Mouse (Mus musculus): ENCODE measurements around the gene Rsc1a1. TPM values are rescaled to one million over a fixed set of nuclear protein-coding genes. Genes with fewer than 3 reads are reported as not detected.

Rsc1a1 gene
- polyA plus RNA-seq, 1 experiment, result 5.9 TPM

DNA sequence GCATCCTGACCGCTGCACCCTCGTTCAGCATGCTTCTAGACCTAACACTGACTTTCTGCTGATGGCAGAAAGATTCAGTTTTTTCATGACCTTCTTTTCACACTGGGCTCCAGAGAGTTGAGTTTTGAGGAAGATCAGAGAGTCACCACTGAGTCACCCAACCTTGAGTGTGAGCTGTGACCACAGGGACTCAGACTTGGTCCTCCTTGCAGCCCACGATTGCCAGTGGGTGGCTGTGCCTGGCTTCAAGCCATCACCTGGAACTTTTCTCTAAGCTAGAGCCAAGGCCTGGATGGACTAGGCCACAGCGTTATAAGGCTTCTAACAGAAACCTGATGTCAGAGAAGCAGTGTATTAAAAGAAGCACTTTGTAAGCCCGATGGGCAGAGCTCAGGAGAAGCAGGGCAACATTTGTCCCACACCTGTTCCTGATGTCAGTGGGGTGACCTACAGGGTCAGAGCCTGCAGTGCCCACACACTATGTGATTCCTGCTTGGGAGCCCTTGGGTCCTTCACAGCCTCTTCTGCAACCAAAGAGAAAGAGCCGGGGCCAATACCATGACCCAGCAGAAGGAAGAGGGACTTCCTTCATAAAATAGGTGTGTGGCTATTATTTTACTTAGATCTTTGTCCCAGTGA lies 26.4 kb downstream of the Rsc1a1 start:
- Histone ChIP-seq H3K27me3 (replicated peaks) (no peaks in the 10 kb centered on the region), H3K4me1 (peaks cover 43% of the 10 kb centered on the region), H3K36me3 (replicated peaks; ENCODE audit: low read length) (peaks cover 53% of the 10 kb centered on the region), H3K9me3 (no peaks in the 10 kb centered on the region), H3K4me3 (replicated peaks) (peak overlapping the region; percentile 20)
- no peak for TF ChIP-seq FLI1 (IDR thresholded peaks at IDR 0.05; ENCODE audit: low read length)
- TF ChIP-seq GATA1 (IDR thresholded peaks at IDR 0.05; ENCODE audit: borderline replicate concordance, low read length), result no peak

DNA sequence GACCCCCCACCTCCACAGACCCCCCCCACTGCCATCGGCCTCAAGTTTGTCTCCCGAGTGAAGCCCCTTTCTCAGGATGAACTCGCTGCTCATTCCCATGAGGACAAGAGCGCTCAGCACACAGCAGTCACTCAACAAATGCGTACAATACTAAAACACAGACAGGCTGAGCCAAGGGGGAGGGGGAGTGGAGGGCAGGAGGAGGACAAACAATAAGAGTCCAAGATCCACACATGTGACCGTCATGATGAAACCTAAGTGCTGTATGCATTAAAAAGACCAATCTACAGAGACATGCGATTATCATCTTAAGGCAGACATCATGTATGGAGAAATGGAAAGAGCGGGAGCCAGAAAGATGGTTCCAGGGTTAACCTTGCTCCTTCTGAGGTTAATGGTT lies 28.5 kb downstream of the Rsc1a1 start:
- Histone ChIP-seq H3K27me3 (replicated peaks) (no peaks in the 10 kb centered on the region), H3K4me1 (peaks cover 43% of the 10 kb centered on the region), H3K4me3 (replicated peaks) (no peak overlapping the region), H3K36me3 (replicated peaks; ENCODE audit: low read length) (peaks cover 69% of the 10 kb centered on the region), H3K9me3 (no peaks in the 10 kb centered on the region)
- TF ChIP-seq FLI1 (IDR thresholded peaks at IDR 0.05; ENCODE audit: low read length), result no peak
- no peak for TF ChIP-seq GATA1 (IDR thresholded peaks at IDR 0.05; ENCODE audit: borderline replicate concordance, low read length)

DNA sequence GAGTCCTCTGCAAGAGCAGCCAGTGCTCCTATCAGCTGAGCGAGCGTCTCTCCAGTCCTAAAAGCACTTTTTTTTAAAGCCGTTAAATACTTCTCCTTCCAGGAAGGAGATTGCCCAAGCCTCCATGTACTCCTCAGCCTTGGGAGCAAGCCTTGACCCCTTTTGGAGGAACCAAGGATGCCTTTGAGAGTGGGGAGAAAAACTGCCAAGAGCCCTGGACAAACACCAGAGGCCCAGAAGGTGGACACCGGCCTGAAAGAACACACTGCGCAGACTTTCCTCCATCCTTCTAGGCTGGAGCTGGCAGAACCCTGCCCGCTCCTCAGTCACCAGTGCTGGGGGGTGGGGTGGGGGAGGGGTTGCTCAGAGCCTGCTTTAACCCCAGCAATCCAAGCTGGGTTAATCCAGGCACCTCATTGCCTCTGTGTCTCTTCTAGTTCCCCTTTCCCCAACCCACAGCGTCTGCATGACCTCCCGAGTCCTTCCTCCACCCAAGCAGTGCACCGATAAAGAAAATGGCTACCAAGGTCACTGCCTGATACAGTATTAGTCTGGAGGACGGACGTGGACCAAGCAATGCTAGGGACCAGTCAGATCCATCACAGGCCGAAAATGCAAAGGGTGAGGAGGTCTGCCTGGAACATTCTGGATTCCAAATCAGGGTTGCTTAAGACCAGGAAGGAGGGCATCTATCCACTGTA lies 29.3 kb downstream of the Rsc1a1 start:
- TF ChIP-seq GATA1 (IDR thresholded peaks at IDR 0.05; ENCODE audit: borderline replicate concordance, low read length), result no peak
- TF ChIP-seq FLI1 (IDR thresholded peaks at IDR 0.05; ENCODE audit: low read length), result no peak
- H3K4me3 ChIP-seq (replicated peaks), result no peak overlapping the region
- H3K9me3 ChIP-seq, result no peaks in the 10 kb centered on the region
- no peaks in the 10 kb centered on the region for H3K27me3 ChIP-seq (replicated peaks)
- peaks cover 72% of the 10 kb centered on the region for H3K36me3 ChIP-seq (replicated peaks; ENCODE audit: low read length)
- H3K4me1 ChIP-seq, result peaks cover 51% of the 10 kb centered on the region

DNA sequence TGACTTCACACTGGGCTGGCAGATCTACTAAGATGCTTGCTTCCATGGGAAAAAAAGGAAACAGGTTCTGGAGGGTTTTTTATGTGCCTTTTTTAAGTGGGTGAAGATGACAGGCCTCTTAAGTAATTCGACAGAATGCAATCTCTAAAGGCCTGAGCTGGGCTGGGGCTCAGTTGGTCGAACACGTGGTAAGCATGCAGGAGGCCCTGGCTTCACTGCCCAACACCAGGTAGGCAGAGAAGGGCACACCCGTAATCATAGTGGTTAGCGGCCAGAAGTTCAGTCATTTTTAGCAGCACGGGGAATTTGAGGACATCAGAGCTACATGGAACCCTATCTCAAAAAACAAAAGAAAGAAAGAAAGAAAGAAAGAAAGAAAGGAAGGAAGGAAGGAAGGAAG lies 30.9 kb downstream of the Rsc1a1 start:
- H3K4me3 ChIP-seq (replicated peaks), result no peak overlapping the region
- H3K27me3 ChIP-seq (replicated peaks), result no peaks in the 10 kb centered on the region
- no peaks in the 10 kb centered on the region for H3K9me3 ChIP-seq
- peaks cover 47% of the 10 kb centered on the region for H3K4me1 ChIP-seq
- no peak for TF ChIP-seq FLI1 (IDR thresholded peaks at IDR 0.05; ENCODE audit: low read length)
- no peak for TF ChIP-seq GATA1 (IDR thresholded peaks at IDR 0.05; ENCODE audit: borderline replicate concordance, low read length)
- H3K36me3 ChIP-seq (replicated peaks; ENCODE audit: low read length), result peaks cover 59% of the 10 kb centered on the region

DNA sequence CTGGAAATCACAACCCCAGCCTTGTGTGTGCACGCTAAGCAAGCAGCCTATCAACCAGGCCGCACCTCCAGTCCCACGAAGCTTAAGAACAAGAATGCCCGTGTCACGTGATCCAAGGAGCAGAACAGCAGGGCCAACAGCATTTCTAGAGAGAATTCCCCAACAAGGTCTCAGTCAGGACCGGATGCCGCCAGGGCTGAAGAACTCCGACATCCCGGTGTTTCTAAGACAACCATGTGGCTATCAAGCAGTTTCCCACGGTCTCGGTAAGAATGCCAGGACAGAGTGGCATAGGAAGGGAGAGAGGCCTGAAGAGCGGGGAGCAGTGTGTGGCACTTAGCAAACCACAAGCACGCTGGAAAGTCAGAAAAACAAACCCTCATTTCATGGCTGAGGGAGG lies 31.6 kb downstream of the Rsc1a1 start:
- no peak overlapping the region for H3K4me3 ChIP-seq (replicated peaks)
- TF ChIP-seq GATA1 (IDR thresholded peaks at IDR 0.05; ENCODE audit: borderline replicate concordance, low read length) (no peak), FLI1 (IDR thresholded peaks at IDR 0.05; ENCODE audit: low read length) (no peak)
- H3K27me3 ChIP-seq (replicated peaks), result no peaks in the 10 kb centered on the region
- peaks cover 61% of the 10 kb centered on the region for H3K36me3 ChIP-seq (replicated peaks; ENCODE audit: low read length)
- no peaks in the 10 kb centered on the region for H3K9me3 ChIP-seq
- H3K4me1 ChIP-seq, result peaks cover 42% of the 10 kb centered on the region

DNA sequence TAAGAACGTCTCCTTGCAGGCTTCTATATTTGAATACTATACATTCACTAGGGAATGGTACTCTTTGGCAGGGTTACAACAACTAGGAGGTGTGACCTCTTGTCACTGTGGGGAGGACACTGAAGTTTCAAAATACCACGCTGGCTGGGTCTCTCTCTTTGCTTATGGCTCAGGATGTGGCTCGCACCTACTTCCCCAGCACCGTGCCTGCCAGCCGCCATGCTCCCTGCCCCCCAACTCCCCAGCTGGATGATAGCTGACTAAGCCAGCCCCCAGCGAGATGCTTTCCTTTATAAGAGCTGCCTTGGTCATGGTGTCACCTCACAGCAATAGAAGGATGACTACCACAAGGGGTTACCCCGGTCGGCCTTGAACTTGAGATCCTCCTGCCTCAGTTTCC lies 32.4 kb downstream of the Rsc1a1 start:
- H3K36me3 ChIP-seq (replicated peaks; ENCODE audit: low read length), result peaks cover 62% of the 10 kb centered on the region
- H3K27me3 ChIP-seq (replicated peaks), result no peaks in the 10 kb centered on the region
- TF ChIP-seq FLI1 (IDR thresholded peaks at IDR 0.05; ENCODE audit: low read length) (no peak), GATA1 (IDR thresholded peaks at IDR 0.05; ENCODE audit: borderline replicate concordance, low read length) (no peak)
- H3K9me3 ChIP-seq, result no peaks in the 10 kb centered on the region
- H3K4me3 ChIP-seq (replicated peaks), result no peak overlapping the region
- peaks cover 35% of the 10 kb centered on the region for H3K4me1 ChIP-seq

DNA sequence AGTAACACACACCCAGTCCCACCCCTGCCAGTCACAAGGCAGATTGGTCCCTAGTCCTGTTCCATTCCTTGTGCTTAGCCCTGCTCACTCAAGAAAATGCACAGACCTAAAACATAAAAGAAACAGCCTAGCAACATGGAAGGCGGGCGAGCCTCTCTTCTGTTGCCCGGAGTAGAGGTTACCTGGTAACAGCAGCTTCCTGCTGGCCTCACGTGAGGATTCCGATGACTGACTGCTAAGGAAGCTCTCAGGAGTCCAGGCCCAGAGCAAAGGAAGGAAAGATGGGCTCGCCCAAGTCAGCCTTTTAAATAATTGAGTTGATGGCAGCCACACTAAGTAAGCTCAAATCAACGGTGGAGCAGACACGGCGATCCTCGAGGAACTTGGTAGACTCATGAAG lies 33.5 kb downstream of the Rsc1a1 start:
- Histone ChIP-seq H3K4me3 (replicated peaks) (no peak overlapping the region), H3K36me3 (replicated peaks; ENCODE audit: low read length) (peaks cover 61% of the 10 kb centered on the region), H3K27me3 (replicated peaks) (no peaks in the 10 kb centered on the region), H3K4me1 (peaks cover 34% of the 10 kb centered on the region), H3K9me3 (no peaks in the 10 kb centered on the region)
- TF ChIP-seq GATA1 (IDR thresholded peaks at IDR 0.05; ENCODE audit: borderline replicate concordance, low read length), result no peak
- no peak for TF ChIP-seq FLI1 (IDR thresholded peaks at IDR 0.05; ENCODE audit: low read length)

DNA sequence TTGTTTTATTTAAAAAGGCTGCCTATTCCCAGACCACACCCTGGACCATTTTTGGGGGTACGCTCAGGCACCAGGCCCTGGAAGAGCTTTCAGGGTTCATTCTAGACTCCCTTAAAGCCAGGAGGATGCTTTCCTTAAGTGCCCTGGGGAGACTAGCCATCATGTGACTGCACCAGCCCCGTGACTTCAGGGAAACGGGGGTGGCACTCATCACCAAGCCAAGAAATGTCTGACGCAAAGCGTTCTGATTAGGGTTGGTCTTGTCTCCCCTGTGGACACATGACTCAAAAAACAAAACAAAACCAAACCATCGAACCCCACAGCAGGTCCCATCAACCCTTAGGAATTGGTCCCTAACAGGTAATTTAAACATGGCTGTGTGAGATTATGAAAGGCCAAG lies 34.1 kb downstream of the Rsc1a1 start:
- Histone ChIP-seq H3K9me3 (no peaks in the 10 kb centered on the region), H3K4me1 (peaks cover 28% of the 10 kb centered on the region), H3K27me3 (replicated peaks) (no peaks in the 10 kb centered on the region), H3K4me3 (replicated peaks) (no peak overlapping the region), H3K36me3 (replicated peaks; ENCODE audit: low read length) (peaks cover 58% of the 10 kb centered on the region)
- no peak for TF ChIP-seq GATA1 (IDR thresholded peaks at IDR 0.05; ENCODE audit: borderline replicate concordance, low read length)
- TF ChIP-seq FLI1 (IDR thresholded peaks at IDR 0.05; ENCODE audit: low read length), result no peak

DNA sequence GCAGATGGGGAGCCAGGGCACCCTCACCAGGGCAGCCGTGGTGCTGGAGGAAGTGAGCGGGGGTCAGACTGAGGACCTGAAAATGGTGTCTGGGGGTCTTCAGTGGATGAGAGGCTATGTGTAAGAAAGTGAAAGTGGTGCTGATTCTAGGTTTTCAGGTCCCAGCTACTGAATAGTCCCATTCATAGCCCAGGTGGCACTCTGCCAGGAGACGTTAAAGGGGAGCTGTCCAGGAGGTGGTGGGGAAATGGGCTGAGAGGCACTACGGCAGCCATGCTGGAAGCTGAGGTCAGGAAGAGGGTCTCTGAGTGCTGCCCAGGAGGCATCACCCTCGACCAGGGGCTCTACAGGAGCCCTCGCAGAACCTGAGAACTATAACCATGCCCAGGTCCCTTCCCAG lies 36.2 kb downstream of the Rsc1a1 start:
- Histone ChIP-seq H3K4me3 (replicated peaks) (no peak overlapping the region), H3K36me3 (replicated peaks; ENCODE audit: low read length) (peaks cover 55% of the 10 kb centered on the region), H3K4me1 (peaks cover 25% of the 10 kb centered on the region), H3K9me3 (no peaks in the 10 kb centered on the region), H3K27me3 (replicated peaks) (no peaks in the 10 kb centered on the region)
- TF ChIP-seq FLI1 (IDR thresholded peaks at IDR 0.05; ENCODE audit: low read length) (no peak), GATA1 (IDR thresholded peaks at IDR 0.05; ENCODE audit: borderline replicate concordance, low read length) (no peak)

DNA sequence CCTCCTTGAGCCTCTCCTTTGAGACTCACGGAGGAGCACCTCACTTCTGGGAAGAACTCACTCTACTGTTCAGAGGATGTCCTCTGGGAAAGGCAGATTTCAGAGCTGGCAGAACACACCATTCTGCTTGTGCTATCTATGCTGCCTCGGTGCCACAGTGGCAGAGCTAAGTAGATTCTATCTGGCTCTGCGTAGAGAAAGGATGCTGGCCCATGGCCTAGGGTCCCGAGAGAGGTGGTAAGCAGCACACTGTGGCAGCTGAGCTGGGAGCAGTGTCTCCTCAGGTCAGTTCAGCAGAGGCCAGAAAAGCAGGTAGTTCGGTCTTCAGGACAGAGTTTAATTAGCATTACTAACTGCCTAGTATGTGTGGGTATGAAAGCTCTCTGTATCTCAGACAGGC lies 37.1 kb downstream of the Rsc1a1 start:
- peaks cover 46% of the 10 kb centered on the region for H3K36me3 ChIP-seq (replicated peaks; ENCODE audit: low read length)
- TF ChIP-seq GATA1 (IDR thresholded peaks at IDR 0.05; ENCODE audit: borderline replicate concordance, low read length) (no peak), FLI1 (IDR thresholded peaks at IDR 0.05; ENCODE audit: low read length) (no peak)

More for the DNA sequence above, 37.1 kb downstream of the Rsc1a1 start:
- Histone ChIP-seq H3K4me3 (replicated peaks) (no peak overlapping the region), H3K4me1 (peaks cover 17% of the 10 kb centered on the region), H3K9me3 (no peaks in the 10 kb centered on the region), H3K27me3 (replicated peaks) (no peaks in the 10 kb centered on the region)
